Mouse (Mus musculus) G1E (cell line): Measurements from ENCODE around the gene Iqschfp. TPM values are rescaled to one million over a fixed set of nuclear protein-coding genes. Genes with fewer than 3 reads are reported as not detected.

Source experiments
- ATAC-seq: 2 replicates; pipeline ENCODE4 v1.8.0; 2016; ENCODE audit warnings: mild to moderate bottlenecking; ENCODE audit not compliant: insufficient number of reproducible peaks, poor library complexity, low FRiP score, severe bottlenecking; ENCODE audit errors: extremely low read depth
- DNase-seq: peaks from one replicate; pipeline ENCODE4 v3.0.0; 2012; ENCODE audit warnings: low spot score
- H3K27me3 ChIP-seq: 2 replicates; pipeline ENCODE4 v1.6.1; 2012; ENCODE audit warnings: mild to moderate bottlenecking, low read length, inconsistent platforms; ENCODE audit not compliant: insufficient read depth
- H3K36me3 ChIP-seq: replicated peaks from 2 replicates; pipeline ENCODE3; 2012; ENCODE audit warnings: mild to moderate bottlenecking, inconsistent platforms
- H3K4me1 ChIP-seq: 2 replicates; pipeline ENCODE4 v1.6.1; 2012; ENCODE audit warnings: low read depth, low read length, inconsistent platforms, mixed read lengths; ENCODE audit not compliant: insufficient read depth
- H3K4me3 ChIP-seq: 2 replicates; pipeline ENCODE4 v1.5.1; 2012; ENCODE audit warnings: low read depth, mild to moderate bottlenecking, inconsistent platforms, low read length, moderate library complexity, mixed read lengths
- H3K9me3 ChIP-seq: replicated peaks from 2 replicates; pipeline ENCODE4 v1.6.1; 2012; ENCODE audit warnings: inconsistent platforms
- CTCF ChIP-seq: IDR thresholded peaks from 2 replicates; pipeline ENCODE4 v1.5.1; 2012; ENCODE audit warnings: low read depth, low read length, inconsistent platforms, mixed read lengths
- GATA1 ChIP-seq: IDR thresholded peaks from 2 replicates; pipeline ENCODE4 v1.6.1; 2012; ENCODE audit warnings: borderline replicate concordance, low read length, inconsistent platforms, mixed read lengths
- GATA2 ChIP-seq: IDR thresholded peaks from 2 replicates; pipeline ENCODE4 v1.6.1; 2012; ENCODE audit warnings: low read depth, low read length, inconsistent platforms, borderline replicate concordance
- POLR2AphosphoS5 ChIP-seq: IDR thresholded peaks from 2 replicates; pipeline ENCODE4 v1.6.1; 2012; ENCODE audit warnings: low read depth, low read length, inconsistent platforms; ENCODE audit not compliant: insufficient replicate concordance
- TAL1 ChIP-seq: conservative IDR thresholded peaks from 2 replicates; pipeline ENCODE4 v1.6.1; 2012; ENCODE audit warnings: low read depth, low read length, inconsistent platforms, mixed read lengths
- polyA plus RNA-seq: library from polyadenylated mRNA; stranded (reverse); fragments of >175 nt; gene quantifications from 2 replicates; pipeline ENCODE4 v1.2.3, GENCODE M21; 2012
- total RNA-seq, 2 experiments: library from RNA; stranded (forward) in 1 of 2; stranded (reverse) in 1 of 2; fragments of 200-1000 nt in 1 of 2; fragments of >200 nt in 1 of 2; fragmentation: Nextera tagmentation in 1 of 2; gene quantifications; 2 replicates each; pipeline ENCODE4 v1.2.3; 2014 to 2017

Iqschfp gene
- total and polyA plus RNA-seq, 3 experiments: not detected

DNA sequence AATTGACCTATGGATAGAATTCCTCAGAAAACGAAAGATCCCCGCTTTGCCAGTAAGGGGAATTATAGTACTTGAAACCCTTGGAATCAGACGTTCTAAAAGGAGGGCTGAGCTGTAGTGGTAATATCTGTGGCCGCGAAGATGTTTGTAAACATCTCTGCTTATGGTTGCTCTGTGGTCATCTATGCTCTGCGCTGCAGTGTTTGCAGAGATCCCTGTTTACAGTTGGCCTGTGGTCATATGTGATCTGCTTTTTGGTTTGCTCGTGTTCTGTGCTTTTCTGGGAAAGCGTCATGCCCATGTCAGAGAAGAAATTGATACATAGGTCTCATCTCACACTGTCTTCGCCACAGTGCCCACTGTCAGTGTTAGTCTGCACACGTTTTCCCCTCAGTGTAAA, 700.5 kb downstream of the Iqschfp start:
- Histone ChIP-seq H3K4me3 (no peak overlapping the region), H3K4me1 (no peaks in the 10 kb centered on the region), H3K9me3 (peaks cover 43% of the 10 kb centered on the region), H3K27me3 (no peaks in the 10 kb centered on the region), H3K36me3 (no peaks in the 10 kb centered on the region)
- DNase-seq (no peak), ATAC-seq (no peak)
- TF ChIP-seq POLR2AphosphoS5 (no peak), GATA2 (no peak), TAL1 (no peak), CTCF (no peak), GATA1 (no peak)

DNA sequence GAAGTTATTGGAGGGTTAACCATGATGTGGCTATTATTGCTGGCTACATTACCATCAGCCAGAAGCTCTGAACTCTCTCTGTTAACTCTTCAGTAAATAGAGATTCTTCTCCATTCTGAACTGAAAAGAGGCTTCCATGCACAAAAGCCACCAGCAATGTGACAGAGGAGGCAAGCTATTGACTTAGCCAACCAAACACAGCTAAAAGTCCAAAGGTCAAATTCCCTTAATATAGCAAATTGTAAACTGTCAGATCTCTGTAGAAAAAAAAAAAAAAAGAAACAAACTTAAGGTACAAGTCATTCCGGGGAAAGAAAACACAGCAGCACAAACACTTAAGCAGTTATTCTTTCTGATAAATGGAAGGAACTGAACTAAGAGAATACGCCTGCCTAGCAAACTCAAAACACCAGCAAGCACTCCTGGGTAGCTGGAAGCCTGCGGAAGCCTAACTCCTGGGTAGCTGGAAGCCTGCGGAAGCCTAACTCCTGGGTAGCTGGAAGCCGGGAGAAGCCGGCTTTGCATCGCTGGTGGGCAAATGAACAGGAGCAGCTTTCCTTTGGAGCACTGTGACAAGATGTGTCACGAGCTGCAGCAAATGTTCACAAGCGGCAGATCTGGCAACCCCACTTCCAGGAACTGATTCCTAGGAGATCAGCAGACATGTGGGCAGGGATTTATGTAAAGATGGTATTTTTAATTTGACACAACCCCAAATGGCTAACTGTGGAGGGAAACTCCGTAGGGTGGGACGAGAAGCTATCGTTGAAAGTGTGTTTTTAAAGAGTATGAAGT, 701.2 kb downstream of the Iqschfp start:
- H3K4me3 ChIP-seq: no peak overlapping the region
- H3K36me3 ChIP-seq: no peaks in the 10 kb centered on the region
- DNase-seq (no peak), ATAC-seq (no peak)
- peaks cover 38% of the 10 kb centered on the region for H3K9me3 ChIP-seq
- TF ChIP-seq TAL1 (no peak), GATA1 (no peak), GATA2 (no peak), CTCF (no peak), POLR2AphosphoS5 (no peak)
- H3K27me3 ChIP-seq: no peaks in the 10 kb centered on the region
- no peaks in the 10 kb centered on the region for H3K4me1 ChIP-seq

DNA sequence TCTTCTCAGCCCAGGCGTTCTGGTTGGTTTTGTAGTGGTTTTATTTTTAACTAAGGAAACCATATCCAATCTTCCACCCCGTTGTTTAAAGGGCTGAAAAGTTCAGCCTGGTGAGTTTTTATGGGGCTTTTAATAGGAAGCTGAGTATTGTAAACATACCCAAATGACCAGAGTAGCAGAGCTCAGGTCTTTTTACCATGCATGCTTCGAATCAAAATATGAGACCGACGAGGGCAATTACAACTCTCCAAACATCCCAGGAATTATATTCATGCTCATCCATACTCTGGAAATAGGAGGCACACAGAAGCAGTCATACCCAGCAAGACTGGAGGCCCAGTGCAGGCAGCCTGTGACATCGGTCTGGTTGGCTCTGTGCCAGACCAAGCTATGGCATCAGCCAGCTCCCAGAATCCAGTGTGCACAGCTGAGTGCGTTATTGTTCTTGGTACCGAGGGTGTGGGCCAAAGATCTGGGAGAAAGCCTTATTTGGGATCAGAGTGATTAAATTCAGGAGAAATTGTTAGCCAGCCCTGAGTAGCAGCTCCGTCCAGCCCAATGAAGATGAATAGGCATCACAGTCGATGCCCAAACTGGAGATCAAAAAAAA, 703.4 kb downstream of the Iqschfp start:
- TF ChIP-seq CTCF (no peak), GATA1 (no peak), POLR2AphosphoS5 (no peak), GATA2 (no peak), TAL1 (no peak)
- ATAC-seq (no peak), DNase-seq (no peak)
- Histone ChIP-seq H3K27me3 (no peaks in the 10 kb centered on the region), H3K4me3 (no peak overlapping the region), H3K9me3 (peaks cover 32% of the 10 kb centered on the region), H3K36me3 (no peaks in the 10 kb centered on the region), H3K4me1 (no peaks in the 10 kb centered on the region)

DNA sequence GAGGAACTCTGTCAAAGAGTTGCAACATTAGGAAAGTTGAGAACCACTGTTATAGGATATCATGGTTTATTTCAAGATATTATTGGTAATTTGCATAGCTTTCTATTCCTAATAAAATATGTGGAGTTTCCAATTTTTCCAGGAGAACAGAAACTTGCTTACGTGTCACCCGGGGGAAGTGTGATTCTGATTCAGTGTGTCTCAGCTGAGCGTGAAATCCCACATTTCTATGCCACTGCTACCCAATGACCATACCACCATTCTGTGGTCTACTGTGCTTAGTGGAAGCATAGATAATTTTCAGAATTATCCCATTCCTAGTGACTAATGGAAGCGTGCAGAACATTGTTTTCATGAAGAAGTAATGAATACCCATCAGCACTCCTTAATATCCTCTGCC, 704.9 kb downstream of the Iqschfp start:
- H3K27me3 ChIP-seq: no peaks in the 10 kb centered on the region
- H3K4me1 ChIP-seq: no peaks in the 10 kb centered on the region
- ATAC-seq: no peak
- DNase-seq: no peak
- H3K9me3 ChIP-seq: peaks cover 25% of the 10 kb centered on the region
- no peaks in the 10 kb centered on the region for H3K36me3 ChIP-seq
- TF ChIP-seq GATA1 (no peak), CTCF (no peak), GATA2 (no peak), TAL1 (no peak), POLR2AphosphoS5 (no peak)
- no peak overlapping the region for H3K4me3 ChIP-seq

DNA sequence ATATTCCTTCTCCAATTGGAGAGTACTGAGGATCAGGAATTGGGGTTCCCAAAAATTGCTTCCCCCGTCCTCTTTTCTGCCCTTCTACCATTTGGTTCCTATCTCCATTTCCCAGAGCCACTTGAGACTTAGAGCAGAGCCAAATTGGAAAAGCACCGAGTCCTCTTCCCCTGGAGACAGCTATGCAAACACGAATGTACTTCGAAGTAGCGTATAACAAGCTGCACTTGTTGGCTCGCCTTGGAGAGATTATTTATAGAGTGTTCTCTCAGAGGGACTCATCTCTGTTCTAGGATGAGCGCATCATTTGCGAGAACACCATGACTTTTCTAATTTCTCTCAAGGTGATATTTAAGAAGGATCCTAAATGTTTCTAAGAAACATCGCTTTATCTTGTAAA, 710.9 kb downstream of the Iqschfp start:
- Histone ChIP-seq H3K9me3 (peaks cover 24% of the 10 kb centered on the region), H3K4me1 (no peaks in the 10 kb centered on the region), H3K27me3 (no peaks in the 10 kb centered on the region), H3K36me3 (no peaks in the 10 kb centered on the region), H3K4me3 (no peak overlapping the region)
- ATAC-seq: no peak
- TF ChIP-seq TAL1 (no peak), POLR2AphosphoS5 (no peak), CTCF (no peak), GATA2 (no peak), GATA1 (no peak)
- DNase-seq: no peak

DNA sequence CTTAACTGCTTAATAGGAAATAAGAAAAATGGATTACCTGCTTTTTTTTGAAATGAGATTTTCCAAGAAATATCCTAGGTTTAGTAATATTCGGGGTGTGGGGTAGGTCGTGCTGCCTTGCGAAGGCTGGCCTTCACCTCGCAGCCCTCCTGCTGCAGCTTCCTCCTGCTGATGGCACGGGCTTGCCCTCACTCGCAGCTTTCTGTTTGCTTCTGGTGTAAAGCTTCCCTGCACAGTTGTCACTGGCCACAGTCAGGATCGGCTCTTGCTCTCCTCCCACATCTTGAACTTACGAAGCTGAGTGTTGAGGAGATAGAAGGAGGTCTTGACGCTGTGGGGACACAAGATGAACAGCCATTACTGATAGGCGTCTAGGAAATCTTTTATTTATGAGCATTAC, 712.4 kb downstream of the Iqschfp start:
- H3K36me3 ChIP-seq: no peaks in the 10 kb centered on the region
- DNase-seq: no peak
- ATAC-seq: no peak
- TF ChIP-seq CTCF (no peak), GATA2 (no peak), GATA1 (no peak), TAL1 (no peak), POLR2AphosphoS5 (no peak)
- no peaks in the 10 kb centered on the region for H3K27me3 ChIP-seq
- H3K4me1 ChIP-seq: no peaks in the 10 kb centered on the region
- H3K4me3 ChIP-seq: no peak overlapping the region
- H3K9me3 ChIP-seq: peaks cover 31% of the 10 kb centered on the region

DNA sequence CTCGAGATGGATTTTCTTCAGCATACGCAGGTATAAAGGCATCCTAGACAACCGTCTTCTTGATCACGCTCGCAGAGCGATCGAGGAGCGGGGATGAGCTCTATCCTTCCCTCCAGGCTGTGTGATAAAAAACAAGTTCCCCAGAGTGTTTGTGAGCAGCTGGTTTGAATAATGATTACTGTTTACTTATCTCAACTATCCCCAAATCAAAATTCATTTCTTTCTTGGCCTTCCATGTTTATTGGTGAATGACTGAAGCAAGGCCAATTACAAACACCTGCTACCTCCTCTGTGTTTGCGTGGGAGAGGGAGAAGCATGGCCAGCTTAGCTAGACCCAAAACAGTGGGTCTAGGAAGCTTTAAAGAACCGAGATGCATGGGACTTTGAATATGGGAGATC, 712.9 kb downstream of the Iqschfp start:
- no peak for TF ChIP-seq GATA2
- no peak for TF ChIP-seq CTCF
- TF ChIP-seq POLR2AphosphoS5: no peak
- no peak for TF ChIP-seq GATA1
- TF ChIP-seq TAL1: no peak
- DNase-seq (no peak), ATAC-seq (no peak)
- no peak overlapping the region for H3K4me3 ChIP-seq
- peaks cover 31% of the 10 kb centered on the region for H3K9me3 ChIP-seq
- H3K27me3 ChIP-seq: no peaks in the 10 kb centered on the region
- no peaks in the 10 kb centered on the region for H3K4me1 ChIP-seq
- H3K36me3 ChIP-seq: no peaks in the 10 kb centered on the region
